Mouse (Mus musculus) liver, embryonic 11.5 days (tissue): Measurements from ENCODE around the gene Zcchc3. TPM values are rescaled to one million over a fixed set of nuclear protein-coding genes. Genes with fewer than 3 reads are reported as not detected.

ENCODE experiments used
- ATAC-seq: fragments of 200-750 bp; cut with Nextera tagmentation; replicated peaks from 2 replicates; pipeline ENCODE4 v1.8.0; 2017; ENCODE audit warnings: moderate number of reproducible peaks, mild to moderate bottlenecking, moderate TSS enrichment, moderate library complexity; ENCODE audit not compliant: low FRiP score
- DNase-seq: peaks from one replicate; pipeline ENCODE4 v3.0.0-alpha.2; 2017; ENCODE audit warnings: low spot score
- H3K27ac ChIP-seq: fragments of 300-500 bp; sonication (generic); 2 replicates; pipeline ENCODE4 v1.5.1; 2014; ENCODE audit warnings: mild to moderate bottlenecking, low read depth, low read length, control low read depth
- H3K27me3 ChIP-seq: fragments of 300-500 bp; sonication (generic); replicated peaks from 2 replicates; pipeline ENCODE4 v1.6.1; 2014; ENCODE audit warnings: low read length, mixed read lengths; ENCODE audit not compliant: control insufficient read depth, insufficient read depth
- H3K36me3 ChIP-seq: fragments of 300-500 bp; sonication (generic); 2 replicates; pipeline ENCODE4 v1.6.1; 2014; ENCODE audit warnings: mild to moderate bottlenecking, low read length, moderate library complexity, mixed read lengths; ENCODE audit not compliant: control insufficient read depth, insufficient read depth
- H3K4me1 ChIP-seq: fragments of 300-500 bp; sonication (generic); replicated peaks from 2 replicates; pipeline ENCODE4 v1.6.1; 2014; ENCODE audit warnings: low read length, mixed read lengths; ENCODE audit not compliant: control insufficient read depth, insufficient read depth
- H3K4me2 ChIP-seq: fragments of 300-500 bp; sonication (generic); 2 replicates; pipeline ENCODE4 v1.6.1; 2014; ENCODE audit warnings: mild to moderate bottlenecking, control low read depth, moderate library complexity
- H3K4me3 ChIP-seq: fragments of 300-500 bp; sonication (generic); 2 replicates; pipeline ENCODE4 v1.5.1; 2014; ENCODE audit warnings: low read depth, low read length, control low read depth
- H3K9ac ChIP-seq: fragments of 300-500 bp; sonication (generic); 2 replicates; pipeline ENCODE4 v1.6.1; 2014; ENCODE audit warnings: low read depth, low read length, control low read depth
- H3K9me3 ChIP-seq: fragments of 300-500 bp; sonication (generic); 2 replicates; pipeline ENCODE4 v1.6.1; 2016; ENCODE audit warnings: low read length, inconsistent platforms, mixed read lengths; ENCODE audit not compliant: control insufficient read depth
- WGBS: fragments of 180-500 bp; shearing (Covaris S2); extraction: QIAGEN DNeasy Blood & Tissue Kit; methylation state at CpG from one replicate; pipeline ENCODE4 v1.1.7; 2014; 5-methylcytosine and 5-hydroxymethylcytosine counted together
- polyA plus RNA-seq: library from polyadenylated mRNA; unstranded; fragments of >200 nt; fragmentation: Nextera tagmentation; extraction: Ambion mirVana; gene quantifications from 2 replicates; pipeline ENCODE4 v1.2.1, GENCODE M21; 2014

The Zcchc3 gene
- 41.6 and 44.6 TPM in 2 replicates for polyA plus RNA-seq

GRCm38 (mm10) chr2:152414591-152415165 is at the start of gene Zcchc3:
TSS of gene Zcchc3 (minus strand) at chr2:152415027.
- H3K36me3 ChIP-seq, result peaks cover 4% of the 10 kb centered on the region; the same call in 1 of the 2 replicates
- under 1% methylated on average over 65 of the region's 65 CpGs for WGBS

GRCm38 (mm10) chr2:152459241-152459640 is 44.4 kb upstream of the Zcchc3 start:
- ATAC-seq (no peak), DNase-seq (no peak)
- no peaks in the 10 kb centered on the region; the same call in 1 of the 2 replicates for H3K27me3 ChIP-seq
- H3K27ac ChIP-seq, result no peak overlapping the region
- WGBS, result 62% methylated on average over 13 of the region's 13 CpGs
- no peak overlapping the region for H3K4me3 ChIP-seq
- H3K4me2 ChIP-seq, result no peak overlapping the region
- H3K4me1 ChIP-seq, result no peaks in the 10 kb centered on the region; the same call in 1 of the 2 replicates
- no peak overlapping the region for H3K9ac ChIP-seq
- H3K36me3 ChIP-seq, result no peaks in the 10 kb centered on the region
- no peaks in the 10 kb centered on the region for H3K9me3 ChIP-seq

More at GRCm38 (mm10) chr2:152414591-152415165, at the start of gene Zcchc3:
- H3K4me3 ChIP-seq, result peak within 1 kb of the TSS; percentile 86
- peaks cover 27% of the 10 kb centered on the region for H3K4me1 ChIP-seq
- H3K9me3 ChIP-seq, result peaks cover 6% of the 10 kb centered on the region; the same call in 1 of the 2 replicates
- no peaks in the 10 kb centered on the region for H3K27me3 ChIP-seq
- H3K27ac ChIP-seq, result peak within 1 kb of the TSS; percentile 96
- ATAC-seq (peak; percentile 79), DNase-seq (peak; percentile 88)
- peak within 1 kb of the TSS; percentile 92 for H3K4me2 ChIP-seq
- peak within 1 kb of the TSS; percentile 99 for H3K9ac ChIP-seq

GRCm38 (mm10) chr2:152452101-152452781 is 37.4 kb upstream of the Zcchc3 start:
- peaks cover 2% of the 10 kb centered on the region; the same call in 1 of the 2 replicates for H3K27me3 ChIP-seq
- 69% methylated on average over 4 of the region's 4 CpGs for WGBS
- H3K4me1 ChIP-seq, result 0 out of 2 replicates have a peak, but pooled peaks cover 2% of the 10 kb centered on the region
- no peak overlapping the region for H3K27ac ChIP-seq
- H3K4me3 ChIP-seq, result no peak overlapping the region
- H3K4me2 ChIP-seq, result no peak overlapping the region
- H3K9ac ChIP-seq, result no peak overlapping the region
- no peaks in the 10 kb centered on the region for H3K36me3 ChIP-seq
- DNase-seq (no peak), ATAC-seq (no peak)
- no peaks in the 10 kb centered on the region for H3K9me3 ChIP-seq

GRCm38 (mm10) chr2:152450241-152450640 is 35.4 kb upstream of the Zcchc3 start:
- Histone ChIP-seq H3K36me3 (no peaks in the 10 kb centered on the region), H3K9me3 (no peaks in the 10 kb centered on the region), H3K27ac (no peak overlapping the region), H3K4me1 (0 out of 2 replicates have a peak, but pooled peaks cover 7% of the 10 kb centered on the region), H3K27me3 (peaks cover 2% of the 10 kb centered on the region; the same call in 1 of the 2 replicates), H3K4me2 (no peak overlapping the region), H3K9ac (no peak overlapping the region), H3K4me3 (no peak overlapping the region)
- WGBS, result 5% methylated on average over 5 of the region's 5 CpGs
- ATAC-seq (no peak), DNase-seq (no peak)

- no peaks in the 10 kb centered on the region for H3K9me3 ChIP-seq
- no peak overlapping the region for H3K27ac ChIP-seq
- no peaks in the 10 kb centered on the region for H3K36me3 ChIP-seq
- ATAC-seq (no peak), DNase-seq (no peak)
- H3K9ac ChIP-seq, result no peak overlapping the region
- 60% methylated on average over 5 of the region's 5 CpGs for WGBS
- H3K4me3 ChIP-seq, result no peak overlapping the region
- no peak overlapping the region for H3K4me2 ChIP-seq
- 0 out of 2 replicates have a peak, but pooled peaks cover 7% of the 10 kb centered on the region for H3K4me1 ChIP-seq
- peaks cover 2% of the 10 kb centered on the region; the same call in 1 of the 2 replicates for H3K27me3 ChIP-seq
These were observed 32.6 kb upstream of the Zcchc3 start for GRCm38 (mm10) chr2:152447461-152447860.

- Histone ChIP-seq H3K9me3 (no peaks in the 10 kb centered on the region), H3K36me3 (no peaks in the 10 kb centered on the region), H3K27me3 (no peaks in the 10 kb centered on the region), H3K27ac (no peak overlapping the region), H3K4me2 (no peak overlapping the region), H3K4me1 (0 out of 2 replicates have a peak, but pooled peaks cover 7% of the 10 kb centered on the region), H3K4me3 (no peak overlapping the region), H3K9ac (no peak overlapping the region)
- ATAC-seq (no peak; the same call in 1 of the 2 replicates), DNase-seq (no peak)
- 28% methylated on average over 2 of the region's 2 CpGs for WGBS
These were observed 31.8 kb upstream of the Zcchc3 start for GRCm38 (mm10) chr2:152446642-152447041.

GRCm38 (mm10) chr2:152443281-152443680 is 28.5 kb upstream of the Zcchc3 start:
- no peaks in the 10 kb centered on the region for H3K27me3 ChIP-seq
- H3K36me3 ChIP-seq, result no peaks in the 10 kb centered on the region
- H3K4me3 ChIP-seq, result no peak overlapping the region
- no peak for DNase-seq
- no peak overlapping the region for H3K27ac ChIP-seq
- 0 out of 2 replicates have a peak, but pooled peaks cover 7% of the 10 kb centered on the region for H3K4me1 ChIP-seq
- no peak overlapping the region for H3K9ac ChIP-seq
- ATAC-seq, result no peak
- H3K9me3 ChIP-seq, result no peaks in the 10 kb centered on the region
- no peak overlapping the region for H3K4me2 ChIP-seq
- 84% methylated on average over 8 of the region's 8 CpGs for WGBS

- no peak overlapping the region for H3K4me3 ChIP-seq
- WGBS, result 84% methylated on average over 4 of the region's 4 CpGs
These were observed 27.5 kb upstream of the Zcchc3 start for GRCm38 (mm10) chr2:152442322-152442721.

More at GRCm38 (mm10) chr2:152442322-152442721, 27.5 kb upstream of the Zcchc3 start:
- Histone ChIP-seq H3K27ac (no peak overlapping the region), H3K4me2 (no peak overlapping the region), H3K9ac (no peak overlapping the region), H3K36me3 (no peaks in the 10 kb centered on the region), H3K4me1 (peaks cover 9% of the 10 kb centered on the region), H3K27me3 (no peaks in the 10 kb centered on the region), H3K9me3 (no peaks in the 10 kb centered on the region)
- no peak for ATAC-seq
- DNase-seq, result no peak
